Mouse (Mus musculus) large intestine, adult 2 months (tissue): ENCODE data around the gene S100a6. TPM values are rescaled to one million over a fixed set of nuclear protein-coding genes. Genes with fewer than 3 reads are reported as not detected.

Source experiments
- DNase-seq: peaks from one replicate; pipeline ENCODE4 v3.0.0-alpha.2; 2012; ENCODE audit warnings: low read depth, low spot score
- WGBS: fragments of 180-500 bp; shearing (Covaris S2); methylation state at CpG from one replicate; pipeline ENCODE4 v1.1.7; 2018; 5-methylcytosine and 5-hydroxymethylcytosine counted together
- polyA plus RNA-seq: library from polyadenylated mRNA; depleted of rRNA; stranded (reverse); fragments of >200 nt; gene quantifications from 2 replicates; pipeline ENCODE4 v1.2.3, GENCODE M21; 2012

S100a6 gene
- polyA plus RNA-seq, 1 experiment = 383 TPM

DNA sequence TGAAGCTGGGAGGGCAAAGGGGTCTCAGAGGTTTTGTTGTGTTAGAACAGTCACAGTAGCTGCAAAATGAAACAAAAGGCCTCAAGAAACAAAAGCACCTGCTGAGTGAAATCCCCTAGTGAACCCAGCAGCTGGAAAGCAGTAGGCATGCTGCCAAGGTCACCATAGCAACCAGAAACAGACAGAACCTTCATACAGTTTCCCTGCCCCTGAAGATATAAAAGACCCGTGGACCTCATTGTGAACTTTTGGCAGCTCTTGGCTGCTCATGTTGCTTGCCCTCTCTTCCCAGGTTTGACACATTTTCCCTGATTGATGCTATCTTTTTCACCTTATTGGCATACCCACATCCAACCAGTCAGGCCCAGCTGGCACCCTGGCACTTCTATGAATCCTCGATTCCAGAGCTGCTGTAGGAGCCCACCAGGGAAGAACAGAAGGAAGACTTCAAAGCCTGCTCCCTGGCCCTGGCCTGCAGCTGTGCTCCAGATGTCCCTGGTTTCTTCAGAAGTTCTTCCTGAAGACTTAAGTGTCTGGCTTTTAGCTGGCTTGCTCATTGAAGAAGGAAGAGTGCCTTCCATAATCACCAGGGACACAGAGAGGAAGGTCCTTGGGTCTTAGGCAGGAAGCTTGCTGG lies 10.9 kb downstream of the S100a6 start:
- no peak for DNase-seq
- 3% methylated on average over 2 of the region's 2 CpGs for WGBS

DNA sequence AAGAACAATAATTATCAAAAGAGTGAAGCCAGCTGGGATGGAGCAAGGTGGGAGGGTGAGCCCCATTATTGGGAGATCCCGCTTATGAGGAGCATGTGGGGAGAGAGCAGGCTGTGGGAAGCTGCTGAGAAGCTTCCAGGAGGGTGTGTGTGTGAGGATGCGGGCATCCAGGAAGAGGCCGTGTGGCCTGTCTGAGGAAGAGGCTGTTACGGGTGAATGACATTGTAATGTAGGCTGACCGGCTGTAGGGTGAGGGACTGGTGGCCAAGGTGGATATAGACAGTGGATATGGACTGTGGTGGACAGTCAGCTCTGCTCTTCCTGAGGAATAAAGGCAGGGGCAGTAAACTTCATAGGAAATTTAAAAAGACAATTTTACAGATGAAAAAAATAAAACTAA lies 12.8 kb downstream of the S100a6 start:
- 63% methylated on average over 5 of the region's 5 CpGs for WGBS
- DNase-seq = no peak

DNA sequence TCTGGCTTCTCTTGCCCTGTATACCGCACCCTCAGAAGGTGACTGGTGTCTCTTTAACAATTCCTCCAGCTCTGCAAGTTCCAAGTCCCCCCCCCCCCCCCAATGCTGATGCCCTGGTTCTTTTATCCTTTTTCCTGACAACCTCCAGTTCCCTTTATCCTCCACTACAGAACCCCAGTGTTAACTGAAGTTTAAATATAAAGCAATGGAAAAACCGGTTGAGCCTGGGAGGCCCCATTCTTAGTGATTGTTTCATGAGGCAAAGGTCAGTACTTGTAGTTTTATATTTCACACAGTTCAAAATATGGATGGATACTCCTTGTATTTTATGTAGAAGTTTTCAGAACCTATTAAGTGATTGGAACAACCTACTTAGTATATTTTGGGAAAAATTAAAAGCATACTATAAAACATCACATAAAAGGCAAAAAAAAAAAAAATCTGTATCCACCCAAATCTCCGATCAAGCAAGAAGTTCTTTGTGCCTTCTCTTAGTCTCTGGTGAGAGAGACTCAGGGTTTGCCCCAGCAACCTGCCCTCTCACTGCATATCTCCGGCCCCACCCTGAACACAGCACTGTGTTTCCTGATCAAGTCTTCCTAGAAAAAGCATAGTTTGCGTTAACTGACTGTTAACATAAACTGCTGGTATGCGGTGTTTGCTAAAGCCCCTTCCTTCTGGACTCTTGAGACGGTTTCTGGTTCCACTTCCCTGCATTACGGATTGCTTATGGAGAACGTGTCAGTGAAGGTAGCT lies 13.8 kb downstream of the S100a6 start:
- no peak for DNase-seq
- 26% methylated on average over 9 of the region's 9 CpGs for WGBS

DNA sequence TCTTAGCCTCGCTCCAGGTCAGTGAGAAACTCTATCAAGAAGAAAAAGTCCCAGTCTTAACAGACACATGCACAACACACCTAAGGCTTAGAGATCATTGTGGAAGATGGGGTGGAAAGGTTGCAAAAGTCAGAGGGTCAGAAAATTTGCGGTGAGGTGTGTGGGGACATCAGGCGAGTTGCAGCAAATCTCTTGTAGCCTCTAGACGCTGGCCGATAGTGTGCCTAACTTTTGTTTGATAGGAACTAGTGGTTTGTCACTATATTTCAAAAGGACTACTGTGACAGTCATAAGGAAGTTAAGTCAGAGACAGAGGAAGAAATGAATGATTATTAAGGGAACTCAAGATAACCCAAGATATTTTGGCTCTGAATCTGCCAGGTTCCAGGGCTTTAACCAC lies 14.7 kb downstream of the S100a6 start:
- 55% methylated on average over 5 of the region's 5 CpGs for WGBS
- no peak for DNase-seq

DNA sequence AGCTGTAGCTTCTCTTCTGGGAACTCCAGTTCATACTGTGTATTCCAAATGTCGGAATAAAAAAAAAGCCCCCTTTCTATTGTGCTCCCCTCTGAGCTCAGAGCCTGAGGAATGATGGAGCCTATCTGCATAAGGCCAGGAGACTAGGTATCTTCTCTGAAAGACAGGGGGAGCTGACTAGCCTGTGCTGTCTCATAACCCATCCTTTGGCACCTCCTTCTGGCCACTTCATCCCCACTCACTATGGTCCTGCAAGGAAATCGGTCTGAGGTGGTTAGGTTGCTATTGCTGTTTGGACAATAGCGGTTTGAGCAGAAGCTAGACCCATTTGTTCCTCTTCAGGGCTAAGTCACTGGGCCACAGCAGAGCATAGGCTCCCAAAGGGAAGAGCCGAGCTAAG lies 15.1 kb downstream of the S100a6 start:
- 28% methylated on average over 4 of the region's 4 CpGs for WGBS
- DNase-seq = no peak

DNA sequence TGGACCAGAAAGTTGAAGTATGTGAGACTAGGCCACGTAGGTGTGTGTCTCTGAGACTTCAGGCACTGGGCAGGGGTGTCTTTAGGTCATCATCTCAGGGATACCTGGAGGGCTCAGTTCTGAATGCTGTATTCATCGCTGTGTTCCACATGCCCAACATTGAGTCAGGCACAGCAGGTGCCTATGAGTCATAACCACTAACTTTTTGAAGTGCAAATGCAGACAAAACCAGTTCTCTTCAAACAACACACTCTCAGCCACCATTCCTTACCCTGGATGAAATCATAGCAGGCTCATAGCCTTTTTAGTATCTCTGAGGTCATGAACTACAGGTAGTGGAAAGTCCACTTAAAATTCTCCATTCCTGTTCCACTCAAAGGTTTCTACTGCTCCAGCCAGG lies 16.6 kb downstream of the S100a6 start:
- DNase-seq = no peak
- whole genome bisulfite sequencing = 84% methylated on average over 2 of the region's 2 CpGs

DNA sequence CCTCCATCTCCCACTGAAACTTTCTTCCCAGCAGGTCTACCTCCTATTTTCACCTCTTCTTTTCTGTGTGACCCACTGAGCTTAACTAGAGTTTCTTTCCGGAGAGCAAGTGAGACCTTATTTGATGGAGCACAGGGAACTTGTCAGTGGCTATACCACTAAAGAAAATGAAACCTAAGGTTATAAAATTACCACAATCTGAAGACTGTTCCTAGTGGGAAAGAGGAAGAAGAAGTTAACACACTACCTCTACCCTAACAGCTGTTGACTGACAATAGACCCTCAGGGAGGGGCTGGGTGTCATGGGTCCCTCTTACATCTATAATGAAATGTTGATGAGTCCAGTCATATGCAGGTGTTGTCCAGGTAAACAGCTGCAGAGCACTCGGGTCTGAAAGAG lies 19.3 kb downstream of the S100a6 start:
- WGBS = 80% methylated on average over 2 of the region's 2 CpGs
- no peak for DNase-seq

DNA sequence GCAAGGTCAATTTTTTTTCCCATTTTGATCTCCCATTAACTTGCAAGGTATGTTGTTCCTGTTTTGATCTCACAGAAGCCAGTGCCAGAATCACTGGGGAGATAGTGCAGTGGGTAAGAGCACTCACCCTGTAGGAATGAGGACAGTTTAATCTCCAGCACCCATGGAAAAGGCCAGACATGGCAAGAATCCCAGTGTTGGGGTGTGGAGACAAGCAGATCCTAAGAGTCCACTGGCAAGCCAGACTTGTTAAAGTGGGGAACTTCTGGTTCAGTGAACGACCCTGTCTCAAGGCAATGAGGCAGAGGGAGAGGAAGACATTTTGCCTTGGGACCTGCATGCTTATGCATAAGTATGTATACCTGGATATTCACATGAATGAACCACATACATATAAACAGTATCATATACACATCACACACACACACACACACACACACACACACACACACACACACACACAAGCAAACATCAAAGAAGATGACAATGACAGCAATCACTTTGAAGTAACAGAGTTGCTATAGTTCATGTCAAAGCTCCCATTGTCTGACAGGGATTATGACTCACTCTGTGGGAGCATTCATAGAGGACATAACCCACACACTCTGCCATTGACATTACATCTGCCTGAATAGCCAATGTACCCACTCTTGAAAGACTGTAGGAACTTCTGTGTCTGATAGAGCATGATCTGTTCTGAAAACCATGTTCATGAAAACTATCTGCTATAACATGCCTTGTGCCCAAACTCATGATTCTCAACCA lies 26.0 kb downstream of the S100a6 start:
- WGBS = 17% methylated on average over 1 of the region's 1 CpGs
- DNase-seq = no peak

DNA sequence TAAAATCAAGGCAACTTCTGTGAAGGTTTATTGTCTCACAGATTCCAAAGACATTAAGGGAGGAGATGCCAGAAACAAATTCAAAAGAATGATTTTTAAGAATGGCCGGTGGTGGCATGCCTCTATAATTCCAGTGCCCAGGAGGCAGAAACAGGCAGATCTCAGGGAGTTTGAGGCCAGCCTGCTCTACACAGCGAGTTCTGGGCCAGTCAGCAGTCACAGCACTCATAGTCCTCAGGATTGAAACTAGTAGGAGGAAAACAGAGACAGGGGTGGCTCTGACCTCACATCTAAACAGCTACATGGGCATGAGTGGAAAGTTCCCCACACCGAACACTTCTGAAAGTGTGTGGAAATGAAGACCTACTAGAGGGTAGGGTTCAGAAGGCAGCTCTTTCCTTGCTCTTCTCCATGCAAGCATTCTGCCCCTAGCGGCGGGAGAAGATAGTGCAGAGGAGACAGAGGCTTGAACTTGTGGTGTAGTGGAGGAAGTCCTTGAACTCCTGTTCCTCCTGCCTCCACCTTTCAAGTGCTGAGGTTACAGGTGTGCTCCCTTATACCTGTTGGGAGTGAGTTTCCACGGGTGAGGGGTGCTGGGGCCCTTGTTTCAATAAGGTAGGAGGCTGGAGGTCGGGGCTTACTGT lies 27.0 kb downstream of the S100a6 start:
- no peak for DNase-seq
- WGBS = 57% methylated on average over 7 of the region's 7 CpGs

DNA sequence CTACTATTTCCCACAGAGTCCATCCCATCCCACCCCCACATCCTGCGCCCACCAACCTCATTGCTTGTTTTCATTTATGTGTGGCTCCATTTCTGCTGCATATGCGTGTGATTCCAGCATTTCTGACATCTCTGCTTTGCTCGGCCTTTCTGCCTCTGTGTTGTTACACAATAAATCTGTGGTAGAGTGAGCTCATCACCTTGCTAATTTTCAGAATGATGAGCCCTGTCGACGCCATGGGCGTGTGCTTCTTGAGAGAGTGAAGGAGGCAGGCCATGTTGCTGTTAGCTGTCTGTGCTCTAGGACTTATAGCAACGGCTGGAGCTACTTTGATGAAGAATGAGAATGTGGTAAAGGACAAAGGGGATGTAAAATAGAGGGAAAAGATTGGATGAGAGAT lies 28.3 kb downstream of the S100a6 start:
- 83% methylated on average over 7 of the region's 7 CpGs for WGBS
- no peak for DNase-seq

DNA sequence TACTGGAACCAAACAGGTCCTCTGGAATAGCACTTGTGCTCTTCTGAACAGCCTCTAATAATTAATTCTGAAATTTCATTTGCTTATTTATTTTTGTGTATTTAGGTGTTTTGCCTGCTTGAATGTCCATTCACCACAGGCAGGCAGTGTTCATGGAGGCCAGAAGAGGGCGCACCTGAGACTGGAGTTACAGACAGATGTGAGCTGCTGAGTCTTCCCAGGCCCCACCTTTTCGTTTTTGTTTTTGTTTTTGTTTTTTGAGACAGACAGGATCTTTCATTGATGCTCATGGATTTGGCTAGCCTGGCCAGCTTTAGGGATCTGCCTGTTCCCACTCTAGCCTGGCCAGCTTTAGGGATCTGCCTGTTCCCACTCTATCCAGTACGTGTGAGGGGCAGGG lies 31.5 kb downstream of the S100a6 start:
- DNase-seq = no peak
- WGBS = 51% methylated on average over 3 of the region's 3 CpGs

DNA sequence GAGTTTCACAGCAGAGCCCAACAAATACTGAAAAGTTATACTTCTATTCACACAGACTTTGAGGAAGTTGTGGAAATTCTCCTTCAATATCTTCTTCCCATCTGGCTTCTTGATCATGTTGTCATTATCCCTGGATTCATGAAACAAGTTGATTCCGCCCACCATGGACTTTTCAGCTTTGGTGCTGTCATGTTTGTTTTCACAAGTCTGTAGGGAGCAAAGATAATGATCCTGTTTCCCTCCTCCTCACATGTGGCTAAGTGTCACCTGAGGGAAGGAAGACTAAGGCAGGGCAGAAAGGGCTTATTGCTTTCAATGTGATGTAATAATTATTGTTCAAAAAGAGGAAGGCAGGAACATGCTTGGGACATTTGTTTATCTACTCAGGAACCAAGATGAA lies 34.6 kb downstream of the S100a6 start:
- WGBS = 85% methylated on average over 1 of the region's 1 CpGs
- no peak for DNase-seq

DNA sequence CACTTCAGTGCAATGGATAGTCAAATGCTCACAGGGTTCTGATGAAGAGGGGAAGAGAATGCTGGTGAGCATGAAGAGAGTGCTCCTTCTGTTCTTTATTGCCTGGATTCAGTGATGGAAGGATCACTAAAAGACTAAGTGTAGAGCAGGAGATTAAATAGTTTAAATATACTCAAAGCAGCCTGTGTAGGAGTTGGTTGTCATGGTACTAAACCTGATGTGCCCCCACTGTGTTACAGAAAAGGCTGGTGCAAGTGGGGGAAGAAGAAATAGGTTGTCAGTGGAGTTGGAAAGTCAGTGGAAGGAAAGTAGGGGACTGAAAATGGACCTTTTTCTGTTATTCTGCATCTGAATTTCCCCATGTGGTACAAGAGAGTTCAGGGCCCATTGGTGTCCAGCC lies 36.3 kb downstream of the S100a6 start:
- DNase-seq = no peak

DNA sequence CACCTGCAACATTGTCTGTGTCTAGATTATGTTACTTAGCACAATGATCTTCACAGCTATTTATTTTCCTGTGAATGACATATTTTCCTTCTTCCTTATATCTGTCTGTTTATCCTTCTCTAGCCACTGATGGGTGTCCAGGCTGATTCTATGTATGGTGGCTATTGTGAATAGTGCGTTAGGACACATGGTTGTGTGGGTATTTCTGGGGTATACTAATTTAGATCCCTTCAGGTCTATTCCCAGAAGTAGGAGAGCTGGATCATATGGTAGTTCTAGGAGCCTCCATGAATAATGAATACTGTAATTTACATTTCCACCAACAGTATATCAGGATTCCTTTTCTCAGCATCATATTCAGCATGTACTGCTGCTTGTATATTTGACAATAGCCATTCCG lies 37.1 kb downstream of the S100a6 start:
- no peak for DNase-seq
- WGBS = 91% methylated on average over 2 of the region's 2 CpGs

DNA sequence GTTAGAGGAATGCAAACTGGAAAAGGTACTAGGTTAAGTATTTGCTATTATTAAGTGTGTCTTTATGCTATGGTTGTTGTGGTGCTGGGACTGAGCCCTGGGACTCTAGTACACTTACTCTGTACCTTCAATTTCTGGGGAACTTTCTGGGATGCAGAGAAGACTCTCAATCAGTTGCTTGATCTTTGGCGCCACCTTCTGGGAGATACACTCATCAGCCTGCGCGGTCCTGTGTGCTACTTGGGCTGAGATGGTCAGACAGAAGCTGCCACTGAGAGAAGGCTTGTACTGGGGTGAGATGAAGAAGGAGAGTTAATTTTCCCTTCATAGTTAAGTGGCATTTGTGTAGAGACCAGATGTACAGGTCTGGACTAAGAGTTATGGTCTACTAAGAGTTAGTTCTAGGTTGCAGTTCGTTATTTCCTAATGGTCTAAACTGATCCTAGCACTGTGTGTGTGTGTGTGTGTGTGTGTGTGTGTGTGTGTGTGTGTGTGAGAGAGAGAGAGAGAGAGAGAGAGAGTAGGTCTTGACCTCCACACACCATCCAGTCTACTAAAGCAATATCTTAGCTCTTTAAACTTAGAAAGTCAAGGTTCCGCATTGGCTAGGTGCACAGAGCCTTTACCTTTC lies 40.3 kb downstream of the S100a6 start:
- DNase-seq = peak; percentile 58
- 39% methylated on average over 5 of the region's 5 CpGs for WGBS

DNA sequence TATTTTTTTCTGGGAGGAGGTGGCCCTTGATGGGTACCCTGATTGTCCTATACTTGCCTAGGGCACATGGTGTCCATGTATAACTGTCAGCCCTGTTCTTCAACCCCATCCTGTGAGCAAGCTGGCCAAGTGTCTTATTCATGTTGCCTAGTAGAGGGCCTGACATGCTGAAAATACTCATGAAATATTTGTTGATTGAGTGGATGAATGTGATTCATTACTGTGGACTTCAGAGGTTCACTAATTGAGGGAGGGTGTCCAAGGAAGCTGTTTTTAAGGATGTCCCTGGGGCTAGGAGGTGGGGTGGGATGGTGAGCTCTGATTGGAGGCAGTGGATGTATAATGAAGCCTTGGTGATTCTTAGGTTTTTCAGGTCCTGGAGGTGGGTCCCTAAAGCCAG lies 41.0 kb downstream of the S100a6 start, which contains the start of gene S100a7a:
Gene S100a7a, plus strand, starts transcription at position 301 of the 400 bp plus-strand sequence.
- no peak for DNase-seq

DNA sequence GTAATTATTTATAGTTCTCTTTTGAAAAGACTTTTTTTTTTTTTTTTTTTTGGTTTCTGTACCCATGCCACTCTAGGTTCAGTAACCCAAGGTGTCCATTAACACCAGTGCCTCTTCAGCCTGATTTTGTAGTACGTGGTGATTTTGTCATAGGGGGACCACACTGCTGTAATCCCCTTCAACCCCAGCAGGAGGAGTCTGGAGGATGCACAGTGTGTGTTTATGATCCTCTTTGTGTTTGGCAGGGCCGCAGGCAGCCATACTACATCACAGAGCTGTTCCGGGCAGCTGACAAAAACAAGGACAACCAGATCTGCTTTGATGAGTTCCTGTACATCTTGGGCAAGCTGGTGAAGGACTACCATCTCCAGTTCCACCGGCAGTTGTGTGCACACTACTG lies 44.7 kb downstream of the S100a6 start:
- no peak for DNase-seq
- 52% methylated on average over 4 of the region's 4 CpGs for WGBS

DNA sequence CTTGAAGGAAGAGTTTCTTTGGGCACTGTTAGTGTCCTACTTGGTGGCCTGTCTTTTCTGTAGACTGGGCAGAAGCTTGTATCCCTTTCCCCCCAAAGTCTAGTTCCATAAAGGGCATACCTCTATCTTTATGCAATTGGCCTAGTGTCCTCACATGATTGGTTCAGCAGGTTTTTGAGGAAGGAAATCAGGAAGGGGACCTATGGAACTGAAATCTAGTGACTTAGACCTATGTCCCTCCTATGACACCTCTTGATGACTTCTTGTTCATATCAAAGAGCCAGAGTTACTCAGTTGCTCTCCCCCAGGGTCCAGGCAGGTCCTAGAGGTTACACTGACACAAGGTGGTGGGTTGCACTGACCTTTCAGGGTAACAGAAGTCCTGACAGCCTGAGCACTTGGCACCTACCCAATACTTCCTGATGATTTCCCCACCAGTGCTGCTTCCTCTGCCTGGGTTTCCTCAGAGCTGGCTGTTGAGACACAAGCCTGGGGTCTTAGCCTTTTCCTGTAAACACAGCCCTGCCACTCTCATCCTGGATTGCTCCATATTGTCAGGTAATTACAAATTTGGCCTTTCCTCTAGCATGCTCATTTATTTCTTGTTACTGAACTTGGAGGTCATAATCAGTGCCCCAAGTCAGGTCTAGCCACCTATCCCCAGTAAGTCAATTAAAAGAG lies 46.8 kb downstream of the S100a6 start:
- DNase-seq = no peak

DNA sequence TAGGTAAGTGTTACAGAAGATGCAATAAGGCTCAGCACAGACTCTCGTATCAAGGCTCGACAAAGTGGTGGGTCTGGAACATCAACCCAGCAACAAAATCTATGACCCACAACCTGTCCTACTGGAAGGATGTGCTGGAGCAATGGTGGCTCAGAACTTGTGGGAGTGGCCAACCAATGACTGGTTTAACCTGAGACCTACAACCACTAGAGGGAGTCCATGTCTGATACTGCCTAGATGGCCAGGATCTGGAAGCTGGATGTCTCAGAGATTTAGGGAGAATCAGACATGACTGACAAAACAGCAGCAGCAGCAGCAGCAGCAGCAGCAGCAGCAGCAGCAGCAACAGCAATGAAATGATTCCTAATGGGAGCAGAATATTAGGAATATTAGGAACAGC lies 51.5 kb downstream of the S100a6 start:
- no peak for DNase-seq
- WGBS = 82% methylated on average over 2 of the region's 2 CpGs

DNA sequence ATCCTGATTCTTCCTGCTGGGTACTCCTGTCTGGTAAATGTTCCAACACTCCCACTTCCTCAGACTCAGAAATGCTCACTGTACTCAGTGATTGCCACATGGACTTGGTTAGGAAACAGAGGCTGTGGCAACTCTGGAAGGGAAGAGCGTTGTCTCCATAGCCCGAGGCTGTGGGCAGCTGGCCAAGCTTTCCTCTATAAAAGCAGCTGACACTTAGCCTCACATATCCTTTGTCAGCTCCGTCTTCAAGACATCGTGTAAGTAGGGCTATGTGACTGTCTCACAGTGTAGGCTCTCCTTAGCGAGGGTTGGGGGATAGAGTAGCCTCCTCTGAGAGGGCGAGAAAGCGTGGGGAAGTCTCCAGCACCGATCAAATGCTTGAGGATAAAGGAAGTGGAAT lies 56.2 kb downstream of the S100a6 start, which contains the start of gene S100a8:
Gene S100a8, plus strand, starts transcription at position 133 of the 400 bp plus-strand sequence.
- no peak for DNase-seq
- WGBS = 47% methylated on average over 8 of the region's 8 CpGs
